In the genomic region with DNA sequence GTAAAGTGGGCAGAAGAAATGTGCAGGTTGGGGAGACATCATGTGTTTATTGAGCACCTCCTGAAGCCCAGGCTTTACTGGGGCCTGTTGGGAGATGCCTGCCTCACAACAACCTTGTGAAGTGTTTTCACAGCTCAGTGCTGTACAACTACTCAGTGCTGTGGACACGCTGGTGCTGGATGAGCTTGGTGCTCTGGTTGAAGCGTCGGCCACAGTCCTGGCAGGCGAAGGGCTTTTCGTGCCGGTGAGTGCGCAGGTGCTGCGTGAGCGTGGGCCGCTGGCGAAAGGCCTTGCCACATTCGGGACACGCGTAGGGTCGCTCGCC, we compare ENCODE assay signal across 8 mouse cellular contexts. TPM values are rescaled to one million over a fixed set of nuclear protein-coding genes. Genes with fewer than 3 reads are reported as not detected.
DNase-seq lines count a peak whose midpoint lies in the region; ATAC-seq lines count a peak whose summit lies in the region.
"Had no signal": no experiment of that assay in that cellular context is flagged by ENCODE, and none has a peak within 500 bp of the region (broad histone marks: within the 10 kb centered on the region; RNA-seq: fewer than 3 reads in every experiment).

No protein-coding gene starts in this region.

- peaks cover 42% of the 10 kb centered on the region for H3K27me3 ChIP-seq in lung, embryonic 15.5 days
- H3K27me3 ChIP-seq in forebrain, embryonic 14.5 days (replicated peaks; ENCODE audit: control insufficient read depth, insufficient read depth, low read length): peaks cover 36% of the 10 kb centered on the region
- H3K27me3 ChIP-seq in limb, embryonic 13.5 days: peaks cover 53% of the 10 kb centered on the region
- H3K27me3 ChIP-seq in stomach, embryonic 15.5 days (replicated peaks): peaks cover 40% of the 10 kb centered on the region

- ATAC-seq in lung, embryonic 15.5 days (ENCODE audit: borderline replicate concordance, extremely low read depth, low FRiP score, low TSS enrichment): no peak
- ATAC-seq in forebrain, embryonic 14.5 days: no peak
- no peak for ATAC-seq in limb, embryonic 13.5 days (ENCODE audit: low FRiP score, low read depth)
- ATAC-seq in stomach, embryonic 15.5 days (ENCODE audit: insufficient read depth, low FRiP score, low read depth): no peak

- peak overlapping the region; percentile 94 for H3K4me2 ChIP-seq in lung, embryonic 15.5 days
- peak overlapping the region; percentile 93 for H3K4me2 ChIP-seq in forebrain, embryonic 14.5 days (ENCODE audit: low read length)
- H3K4me2 ChIP-seq in limb, embryonic 13.5 days (replicated peaks): peak overlapping the region; percentile 97
- peak overlapping the region; percentile 98 for H3K4me2 ChIP-seq in stomach, embryonic 15.5 days

- H3K9me3 ChIP-seq in lung, embryonic 15.5 days: no peaks in the 10 kb centered on the region
- H3K9me3 ChIP-seq in forebrain, embryonic 14.5 days (replicated peaks; ENCODE audit: control insufficient read depth, low read length): no peaks in the 10 kb centered on the region
- 0 out of 2 replicates have a peak, but pooled peaks cover 6% of the 10 kb centered on the region for H3K9me3 ChIP-seq in limb, embryonic 13.5 days
- no peaks in the 10 kb centered on the region for H3K9me3 ChIP-seq in stomach, embryonic 15.5 days

- H3K27ac ChIP-seq in lung, embryonic 15.5 days: no peak overlapping the region
- H3K27ac ChIP-seq in forebrain, embryonic 14.5 days (ENCODE audit: low read depth, low read length): no peak overlapping the region
- no peak overlapping the region for H3K27ac ChIP-seq in limb, embryonic 13.5 days
- H3K27ac ChIP-seq in stomach, embryonic 15.5 days: no peak overlapping the region

- DNase-seq in lung, postnatal 36 days: no peak
- no peak for DNase-seq in forebrain, embryonic 14.5 days (ENCODE audit: low spot score)
- DNase-seq in left cerebral cortex, adult 18-20 months (ENCODE audit: low spot score in 2 of 2): no peak
- no peak for DNase-seq in layer of hippocampus, postnatal 10 days (ENCODE audit: low spot score in 2 of 2)
- DNase-seq: right cerebral cortex, adult 18-20 months had no signal

- H3K9ac ChIP-seq in lung, embryonic 15.5 days: 0 out of 2 replicates have a peak overlapping the region, but pooled peaks have one; percentile 50
- 0 out of 2 replicates have a peak overlapping the region, but pooled peaks have one; percentile 70 for H3K9ac ChIP-seq in forebrain, embryonic 14.5 days (ENCODE audit: low read length)
- peak overlapping the region; percentile 78 for H3K9ac ChIP-seq in limb, embryonic 13.5 days
- H3K9ac ChIP-seq in stomach, embryonic 15.5 days: no peak overlapping the region

- peaks cover 21% of the 10 kb centered on the region for H3K4me1 ChIP-seq in lung, embryonic 15.5 days
- H3K4me1 ChIP-seq in forebrain, embryonic 14.5 days (ENCODE audit: control insufficient read depth, insufficient read depth, low read length): 0 out of 2 replicates have a peak, but pooled peaks cover 7% of the 10 kb centered on the region
- peaks cover 24% of the 10 kb centered on the region for H3K4me1 ChIP-seq in limb, embryonic 13.5 days
- H3K4me1 ChIP-seq in stomach, embryonic 15.5 days: peaks cover 18% of the 10 kb centered on the region

- H3K36me3 ChIP-seq in lung, embryonic 15.5 days: no peaks in the 10 kb centered on the region
- H3K36me3 ChIP-seq in forebrain, embryonic 14.5 days (ENCODE audit: control insufficient read depth, insufficient read depth, low read length): no peaks in the 10 kb centered on the region
- H3K36me3 ChIP-seq in limb, embryonic 13.5 days: no peaks in the 10 kb centered on the region
- H3K36me3 ChIP-seq in stomach, embryonic 15.5 days: no peaks in the 10 kb centered on the region

- WGBS in lung, embryonic 15.5 days: 37% methylated on average over 16 of the region's 16 CpGs
- 42% methylated on average over 16 of the region's 16 CpGs for WGBS in forebrain, embryonic 14.5 days
- 35% methylated on average over 16 of the region's 16 CpGs for whole genome bisulfite sequencing in limb, embryonic 13.5 days
- WGBS in stomach, embryonic 15.5 days: 51% methylated on average over 16 of the region's 16 CpGs

- peak overlapping the region; percentile 48 for H3K4me3 ChIP-seq in lung, embryonic 15.5 days
- peak overlapping the region; percentile 43; the same call in 1 of the 2 replicates for H3K4me3 ChIP-seq in forebrain, embryonic 14.5 days (ENCODE audit: low read depth, low read length)
- peak overlapping the region; percentile 54 for H3K4me3 ChIP-seq in limb, embryonic 13.5 days
- H3K4me3 ChIP-seq in stomach, embryonic 15.5 days (replicated peaks): peak overlapping the region; percentile 47; the same call in 1 of the 2 replicates

RNA-seq across cellular contexts. Expression of gene Ube2m, which starts 5.0 kb away (rescaled TPM):
- polyA plus RNA-seq in lung, embryonic 15.5 days (2015; fragmentation: Nextera tagmentation; extraction: Ambion mirVana): 114 and 122 TPM in 2 replicates
- 73.4 and 77.9 TPM in 2 replicates for polyA plus RNA-seq in forebrain, embryonic 14.5 days (2014; fragmentation: Nextera tagmentation; extraction: Ambion mirVana)
- 100 and 114 TPM in 2 replicates for polyA plus RNA-seq in limb, embryonic 13.5 days (2015; fragmentation: Nextera tagmentation; extraction: Ambion mirVana)
- 105 and 107 TPM in 2 replicates for polyA plus RNA-seq in stomach, embryonic 15.5 days (2015; fragmentation: Nextera tagmentation; extraction: Ambion mirVana)
- 100 to 1,000 TPM; 234 to 240 TPM for total RNA-seq in left cerebral cortex, adult 18-20 months (2021)
- total RNA-seq in layer of hippocampus, postnatal 10 days (2021): 100 to 1,000 TPM; 198 to 220 TPM

RNA-seq across cellular contexts. Expression of gene Chmp2a, which starts 8.5 kb away (rescaled TPM):
- polyA plus RNA-seq in lung, embryonic 15.5 days (2015; fragmentation: Nextera tagmentation; extraction: Ambion mirVana): 138 and 140 TPM in 2 replicates
- 189 and 215 TPM in 2 replicates for polyA plus RNA-seq in forebrain, embryonic 14.5 days (2014; fragmentation: Nextera tagmentation; extraction: Ambion mirVana)
- polyA plus RNA-seq in limb, embryonic 13.5 days (2015; fragmentation: Nextera tagmentation; extraction: Ambion mirVana): 127 and 133 TPM in 2 replicates
- 161 and 167 TPM in 2 replicates for polyA plus RNA-seq in stomach, embryonic 15.5 days (2015; fragmentation: Nextera tagmentation; extraction: Ambion mirVana)
- total RNA-seq in left cerebral cortex, adult 18-20 months (2021): 100 to 1,000 TPM; 132 to 156 TPM
- 100 to 1,000 TPM; 133 to 151 TPM for total RNA-seq in layer of hippocampus, postnatal 10 days (2021)

RNA-seq across cellular contexts. Expression of gene Mzf1, which starts 11.5 kb away (rescaled TPM):
- 2.9 and 3.1 TPM in 2 replicates for polyA plus RNA-seq in lung, embryonic 15.5 days (2015; fragmentation: Nextera tagmentation; extraction: Ambion mirVana)
- 4.0 and 6.3 TPM in 2 replicates for polyA plus RNA-seq in forebrain, embryonic 14.5 days (2014; fragmentation: Nextera tagmentation; extraction: Ambion mirVana)
- 3.2 and 3.8 TPM in 2 replicates for polyA plus RNA-seq in limb, embryonic 13.5 days (2015; fragmentation: Nextera tagmentation; extraction: Ambion mirVana)
- 2.7 and 3.0 TPM in 2 replicates for polyA plus RNA-seq in stomach, embryonic 15.5 days (2015; fragmentation: Nextera tagmentation; extraction: Ambion mirVana)
- total RNA-seq in left cerebral cortex, adult 18-20 months (2021): 10 to 100 TPM in 1 of 2 experiments, 1 to 10 TPM in 1; 9.4 to 10.0 TPM
- total RNA-seq in layer of hippocampus, postnatal 10 days (2021): 10 to 100 TPM; 14.3 to 17.7 TPM

RNA-seq across cellular contexts. Expression of gene Zbtb45, which starts 33.2 kb away (rescaled TPM):
- 24.8 and 27.8 TPM in 2 replicates for polyA plus RNA-seq in lung, embryonic 15.5 days (2015; fragmentation: Nextera tagmentation; extraction: Ambion mirVana)
- polyA plus RNA-seq in forebrain, embryonic 14.5 days (2014; fragmentation: Nextera tagmentation; extraction: Ambion mirVana): 34.7 and 41.1 TPM in 2 replicates
- 28.0 and 29.6 TPM in 2 replicates for polyA plus RNA-seq in limb, embryonic 13.5 days (2015; fragmentation: Nextera tagmentation; extraction: Ambion mirVana)
- polyA plus RNA-seq in stomach, embryonic 15.5 days (2015; fragmentation: Nextera tagmentation; extraction: Ambion mirVana): 20.4 and 21.9 TPM in 2 replicates
- total RNA-seq in left cerebral cortex, adult 18-20 months (2021): 10 to 100 TPM; 35.3 to 38.3 TPM
- total RNA-seq in layer of hippocampus, postnatal 10 days (2021): 10 to 100 TPM; 25.8 to 27.3 TPM

RNA-seq across cellular contexts. Expression of gene Trim28, which starts 44.2 kb away (rescaled TPM):
- 294 and 302 TPM in 2 replicates for polyA plus RNA-seq in lung, embryonic 15.5 days (2015; fragmentation: Nextera tagmentation; extraction: Ambion mirVana)
- 266 and 317 TPM in 2 replicates for polyA plus RNA-seq in forebrain, embryonic 14.5 days (2014; fragmentation: Nextera tagmentation; extraction: Ambion mirVana)
- polyA plus RNA-seq in limb, embryonic 13.5 days (2015; fragmentation: Nextera tagmentation; extraction: Ambion mirVana): 316 and 329 TPM in 2 replicates
- 216 and 252 TPM in 2 replicates for polyA plus RNA-seq in stomach, embryonic 15.5 days (2015; fragmentation: Nextera tagmentation; extraction: Ambion mirVana)
- 100 to 1,000 TPM; 206 to 207 TPM for total RNA-seq in left cerebral cortex, adult 18-20 months (2021)
- 100 to 1,000 TPM; 279 to 301 TPM for total RNA-seq in layer of hippocampus, postnatal 10 days (2021)
